Mouse (Mus musculus) neural tube, embryonic 11.5 days (tissue): ENCODE results near the gene Cmtm8. TPM values are rescaled to one million over a fixed set of nuclear protein-coding genes. Genes with fewer than 3 reads are reported as not detected.

ENCODE experiments used
- ATAC-seq: fragments of 200-750 bp; cut with Nextera tagmentation; 2 replicates; pipeline ENCODE4 v1.8.0; 2017; ENCODE audit warnings: moderate number of reproducible peaks, mild to moderate bottlenecking, moderate TSS enrichment, moderate library complexity; ENCODE audit not compliant: insufficient read depth, low FRiP score, low TSS enrichment
- DNase-seq: peaks from one replicate; pipeline ENCODE4 v3.0.0-alpha.2; 2015; ENCODE audit warnings: low spot score
- H3K27ac ChIP-seq: fragments of 300-500 bp; sonication (generic); 2 replicates; pipeline ENCODE4 v1.5.1; 2014; ENCODE audit warnings: low read depth, mild to moderate bottlenecking, low read length
- H3K27me3 ChIP-seq: fragments of 300-500 bp; sonication (generic); 2 replicates; pipeline ENCODE4 v1.6.1; 2014; ENCODE audit warnings: mild to moderate bottlenecking, low read length, mixed read lengths; ENCODE audit not compliant: control insufficient read depth, insufficient read depth
- H3K36me3 ChIP-seq: fragments of 300-500 bp; sonication (generic); 2 replicates; pipeline ENCODE4 v1.6.1; 2014; ENCODE audit warnings: mild to moderate bottlenecking, low read length, moderate library complexity, mixed read lengths; ENCODE audit not compliant: control insufficient read depth, insufficient read depth
- H3K4me1 ChIP-seq: fragments of 300-500 bp; sonication (generic); 2 replicates; pipeline ENCODE4 v1.6.1; 2014; ENCODE audit warnings: low read length, mixed read lengths; ENCODE audit not compliant: control insufficient read depth, insufficient read depth
- H3K4me2 ChIP-seq: fragments of 300-500 bp; sonication (generic); 2 replicates; pipeline ENCODE4 v1.6.1; 2014; ENCODE audit warnings: low read depth, mild to moderate bottlenecking, moderate library complexity
- H3K4me3 ChIP-seq: fragments of 300-500 bp; sonication (generic); 2 replicates; pipeline ENCODE4 v1.5.1; 2014; ENCODE audit warnings: low read depth, low read length
- H3K9ac ChIP-seq: fragments of 300-500 bp; sonication (generic); 2 replicates; pipeline ENCODE4 v1.6.1; 2014; ENCODE audit warnings: mild to moderate bottlenecking, low read length
- H3K9me3 ChIP-seq: fragments of 300-500 bp; sonication (generic); 2 replicates; pipeline ENCODE4 v1.6.1; 2016; ENCODE audit warnings: low read length; ENCODE audit not compliant: control insufficient read depth
- WGBS: fragments of 180-500 bp; shearing (Covaris S2); extraction: QIAGEN DNeasy Blood & Tissue Kit; methylation state at CpG from one replicate; pipeline ENCODE4 v1.1.7; 2014; 5-methylcytosine and 5-hydroxymethylcytosine counted together
- polyA plus RNA-seq: library from polyadenylated mRNA; unstranded; fragments of >200 nt; fragmentation: Nextera tagmentation; extraction: Ambion mirVana; gene quantifications from 2 replicates; pipeline ENCODE4 v1.2.1, GENCODE M21; 2014

The Cmtm8 gene
- polyA plus RNA-seq, 1 experiment from 2014 or later = 20.4 TPM

GRCm38 (mm10) chr9:114830351-114830750 lies 13.6 kb downstream of the Cmtm8 start:
- no peak for ATAC-seq
- no peaks in the 10 kb centered on the region for H3K36me3 ChIP-seq
- no peak overlapping the region for H3K9ac ChIP-seq
- no peaks in the 10 kb centered on the region for H3K4me1 ChIP-seq
- H3K9me3 ChIP-seq = no peaks in the 10 kb centered on the region
- H3K4me2 ChIP-seq = no peak overlapping the region
- 35% methylated on average over 7 of the region's 7 CpGs for WGBS
- no peak for DNase-seq
- H3K27ac ChIP-seq = no peak overlapping the region
- H3K27me3 ChIP-seq = no peaks in the 10 kb centered on the region
- H3K4me3 ChIP-seq = no peak overlapping the region

GRCm38 (mm10) chr9:114829669-114830068 lies 14.3 kb downstream of the Cmtm8 start:
- WGBS = 92% methylated on average over 8 of the region's 8 CpGs
- H3K9ac ChIP-seq = no peak overlapping the region
- no peaks in the 10 kb centered on the region for H3K27me3 ChIP-seq
- H3K27ac ChIP-seq = no peak overlapping the region
- H3K4me2 ChIP-seq = no peak overlapping the region
- ATAC-seq (no peak), DNase-seq (no peak)
- no peaks in the 10 kb centered on the region for H3K9me3 ChIP-seq
- no peaks in the 10 kb centered on the region for H3K36me3 ChIP-seq
- no peaks in the 10 kb centered on the region for H3K4me1 ChIP-seq
- H3K4me3 ChIP-seq = no peak overlapping the region

GRCm38 (mm10) chr9:114828377-114828776 lies 15.6 kb downstream of the Cmtm8 start:
- no peak overlapping the region for H3K27ac ChIP-seq
- ATAC-seq (no peak), DNase-seq (no peak)
- H3K9ac ChIP-seq = no peak overlapping the region
- 96% methylated on average over 6 of the region's 6 CpGs for WGBS
- no peaks in the 10 kb centered on the region for H3K9me3 ChIP-seq
- no peak overlapping the region for H3K4me2 ChIP-seq
- no peaks in the 10 kb centered on the region for H3K27me3 ChIP-seq
- H3K36me3 ChIP-seq = no peaks in the 10 kb centered on the region
- no peak overlapping the region for H3K4me3 ChIP-seq
- no peaks in the 10 kb centered on the region for H3K4me1 ChIP-seq

GRCm38 (mm10) chr9:114827242-114827852 lies 16.6 kb downstream of the Cmtm8 start:
- Histone ChIP-seq H3K27me3 (no peaks in the 10 kb centered on the region), H3K4me1 (no peaks in the 10 kb centered on the region), H3K27ac (no peak overlapping the region), H3K9me3 (no peaks in the 10 kb centered on the region), H3K36me3 (no peaks in the 10 kb centered on the region), H3K9ac (no peak overlapping the region), H3K4me3 (no peak overlapping the region), H3K4me2 (no peak overlapping the region)
- ATAC-seq (no peak), DNase-seq (no peak)
- WGBS = 44% methylated on average over 1 of the region's 1 CpGs

GRCm38 (mm10) chr9:114824166-114824565 lies 19.8 kb downstream of the Cmtm8 start:
- H3K27me3 ChIP-seq = no peaks in the 10 kb centered on the region
- 88% methylated on average over 7 of the region's 7 CpGs for WGBS

GRCm38 (mm10) chr9:114821548-114822289 lies 22.2 kb downstream of the Cmtm8 start:
- Histone ChIP-seq H3K27ac (no peak overlapping the region), H3K9ac (no peak overlapping the region), H3K27me3 (no peaks in the 10 kb centered on the region), H3K9me3 (no peaks in the 10 kb centered on the region), H3K4me1 (no peaks in the 10 kb centered on the region), H3K4me2 (no peak overlapping the region), H3K36me3 (no peaks in the 10 kb centered on the region), H3K4me3 (no peak overlapping the region)
- ATAC-seq (no peak), DNase-seq (no peak)
- 71% methylated on average over 15 of the region's 15 CpGs for WGBS

More at GRCm38 (mm10) chr9:114824166-114824565, 19.8 kb downstream of the Cmtm8 start:
- Histone ChIP-seq H3K36me3 (no peaks in the 10 kb centered on the region), H3K4me3 (no peak overlapping the region), H3K27ac (no peak overlapping the region), H3K9ac (no peak overlapping the region), H3K4me2 (no peak overlapping the region), H3K4me1 (no peaks in the 10 kb centered on the region), H3K9me3 (no peaks in the 10 kb centered on the region)
- ATAC-seq = no peak
- DNase-seq = no peak

- Histone ChIP-seq H3K9me3 (no peaks in the 10 kb centered on the region), H3K9ac (no peak overlapping the region), H3K27ac (no peak overlapping the region), H3K4me3 (no peak overlapping the region), H3K4me1 (no peaks in the 10 kb centered on the region), H3K27me3 (no peaks in the 10 kb centered on the region), H3K4me2 (no peak overlapping the region), H3K36me3 (no peaks in the 10 kb centered on the region)
- WGBS = 78% methylated on average over 3 of the region's 3 CpGs
- ATAC-seq (no peak), DNase-seq (no peak)
Measured at GRCm38 (mm10) chr9:114818918-114819317, 25.0 kb downstream of the Cmtm8 start.

GRCm38 (mm10) chr9:114817012-114817411 lies 26.9 kb downstream of the Cmtm8 start:
- no peak overlapping the region for H3K4me2 ChIP-seq
- no peaks in the 10 kb centered on the region for H3K4me1 ChIP-seq
- H3K9ac ChIP-seq = no peak overlapping the region
- DNase-seq (no peak), ATAC-seq (no peak)
- H3K9me3 ChIP-seq = no peaks in the 10 kb centered on the region
- no peaks in the 10 kb centered on the region for H3K27me3 ChIP-seq
- H3K4me3 ChIP-seq = no peak overlapping the region
- no peaks in the 10 kb centered on the region for H3K36me3 ChIP-seq
- H3K27ac ChIP-seq = no peak overlapping the region
- WGBS = 82% methylated on average over 7 of the region's 7 CpGs

- no peaks in the 10 kb centered on the region for H3K9me3 ChIP-seq
- DNase-seq = no peak
- H3K9ac ChIP-seq = no peak overlapping the region
- no peaks in the 10 kb centered on the region for H3K27me3 ChIP-seq
- no peak overlapping the region for H3K27ac ChIP-seq
- ATAC-seq = no peak
- H3K36me3 ChIP-seq = no peaks in the 10 kb centered on the region
- no peak overlapping the region for H3K4me2 ChIP-seq
- no peaks in the 10 kb centered on the region for H3K4me1 ChIP-seq
- 98% methylated on average over 7 of the region's 7 CpGs for WGBS
- no peak overlapping the region for H3K4me3 ChIP-seq
Measured at GRCm38 (mm10) chr9:114816121-114816520, 27.8 kb downstream of the Cmtm8 start.
